Mouse (Mus musculus): ENCODE measurements around the gene Acot11. TPM values are rescaled to one million over a fixed set of nuclear protein-coding genes. Genes with fewer than 3 reads are reported as not detected.
"Not testable (repeated sequence)": the region's sequence is repeated elsewhere in the genome, so short reads cannot be mapped to it uniquely, and the experiment has no call there.

The Acot11 gene
- polyA plus RNA-seq, 1 experiment: 386 TPM

DNA sequence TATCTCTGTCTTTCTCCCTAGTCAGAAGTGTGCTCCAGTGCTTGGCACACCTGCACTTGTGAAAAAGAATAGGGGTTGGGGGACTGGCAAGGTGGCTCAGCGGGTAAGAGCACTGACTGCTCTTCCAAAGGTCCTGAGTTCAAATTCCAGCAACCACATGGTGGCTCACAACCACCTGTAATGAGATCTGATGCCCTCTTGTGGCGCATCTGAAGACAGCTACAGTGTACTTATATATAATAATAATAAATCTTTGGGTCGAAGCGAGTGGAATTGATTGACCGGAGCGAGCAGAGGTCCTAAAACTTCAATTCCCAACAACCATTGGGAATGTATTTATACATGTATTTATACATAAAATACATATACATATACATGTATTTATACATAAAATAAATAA lies 29.0 kb downstream of the Acot11 start:
- H3K4me3 ChIP-seq (ENCODE audit: insufficient read depth, low read depth, low read length); H3K27ac ChIP-seq (replicated peaks; ENCODE audit: low read depth, low read length); H3K4me1 ChIP-seq (ENCODE audit: control insufficient read depth, insufficient read depth, insufficient read length, low read length): not testable (repeated sequence)

DNA sequence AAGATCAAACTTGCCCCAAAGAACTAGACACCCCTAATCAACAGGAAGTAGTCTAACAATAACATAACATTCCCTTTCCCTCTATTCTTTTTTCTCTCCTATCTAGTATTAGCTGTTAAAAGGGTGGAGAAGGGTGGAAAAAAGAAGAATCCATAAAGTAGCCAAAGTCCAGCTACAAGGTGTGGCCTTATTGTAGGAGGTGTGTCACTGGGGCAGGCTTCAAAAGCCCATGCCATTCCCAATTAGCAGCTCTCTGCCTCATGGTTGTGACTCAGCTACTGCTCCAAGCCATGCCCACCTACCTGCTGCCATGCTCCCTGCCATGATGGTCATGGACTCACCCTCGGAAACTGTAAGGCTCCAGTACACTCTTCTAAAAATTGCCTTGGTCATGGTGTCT lies 32.2 kb downstream of the Acot11 start:
- H3K4me1 ChIP-seq (ENCODE audit: control insufficient read depth, insufficient read depth, insufficient read length, low read length): no peaks in the 10 kb centered on the region; the same call in 1 of the 2 replicates
- no peak overlapping the region for H3K4me3 ChIP-seq (ENCODE audit: insufficient read depth, low read depth, low read length)
- no peak overlapping the region for H3K27ac ChIP-seq (replicated peaks; ENCODE audit: low read depth, low read length)

DNA sequence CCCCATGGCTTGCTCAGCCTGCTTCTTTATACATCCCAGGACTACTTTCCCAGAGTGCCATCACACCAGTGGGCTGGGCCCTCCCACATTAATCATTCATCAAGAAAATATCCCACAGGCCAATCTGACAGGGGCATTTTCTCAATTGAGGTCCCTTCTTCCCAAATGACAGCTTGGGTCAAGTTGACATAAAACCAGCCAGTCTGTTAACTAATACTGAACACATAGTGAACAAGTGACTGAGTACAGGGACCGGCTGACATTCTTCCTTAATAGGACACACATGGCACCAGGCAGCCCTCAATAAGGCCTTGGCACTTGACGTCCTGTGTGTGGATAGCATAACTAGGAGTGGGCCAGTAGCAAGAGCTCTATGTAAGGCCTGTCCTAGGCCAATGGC lies 35.5 kb downstream of the Acot11 start:
- peaks cover 3% of the 10 kb centered on the region for H3K4me1 ChIP-seq (ENCODE audit: control insufficient read depth, insufficient read depth, insufficient read length, low read length)

DNA sequence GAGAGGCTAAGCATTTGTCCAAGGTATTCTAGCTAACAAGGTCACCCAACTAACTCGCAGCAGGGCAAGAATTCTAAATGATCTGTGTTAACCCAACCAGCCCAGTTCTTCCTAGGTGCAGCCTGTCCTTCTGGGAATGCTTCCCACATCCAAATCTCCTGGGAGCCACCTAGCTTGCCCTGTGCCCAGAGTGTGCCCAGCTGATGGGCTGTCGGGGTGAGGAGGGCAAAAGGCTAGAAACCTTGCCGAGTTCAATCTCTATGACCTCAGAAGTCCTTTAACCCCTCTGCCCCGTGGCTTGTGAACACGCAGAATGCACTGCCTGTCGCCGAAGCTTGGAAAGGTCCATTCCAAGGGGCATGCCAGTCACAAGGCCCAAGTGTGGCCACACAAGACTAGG lies 40.6 kb downstream of the Acot11 start:
- no peak overlapping the region for H3K4me3 ChIP-seq (ENCODE audit: insufficient read depth, low read depth, low read length)
- peaks cover 7% of the 10 kb centered on the region for H3K4me1 ChIP-seq (ENCODE audit: control insufficient read depth, insufficient read depth, insufficient read length, low read length)
- peak overlapping the region; percentile 90 for H3K27ac ChIP-seq (replicated peaks; ENCODE audit: low read depth, low read length)

More for the DNA sequence above, 35.5 kb downstream of the Acot11 start:
- Histone ChIP-seq H3K4me3 (ENCODE audit: insufficient read depth, low read depth, low read length) (no peak overlapping the region), H3K27ac (replicated peaks; ENCODE audit: low read depth, low read length) (no peak overlapping the region)

DNA sequence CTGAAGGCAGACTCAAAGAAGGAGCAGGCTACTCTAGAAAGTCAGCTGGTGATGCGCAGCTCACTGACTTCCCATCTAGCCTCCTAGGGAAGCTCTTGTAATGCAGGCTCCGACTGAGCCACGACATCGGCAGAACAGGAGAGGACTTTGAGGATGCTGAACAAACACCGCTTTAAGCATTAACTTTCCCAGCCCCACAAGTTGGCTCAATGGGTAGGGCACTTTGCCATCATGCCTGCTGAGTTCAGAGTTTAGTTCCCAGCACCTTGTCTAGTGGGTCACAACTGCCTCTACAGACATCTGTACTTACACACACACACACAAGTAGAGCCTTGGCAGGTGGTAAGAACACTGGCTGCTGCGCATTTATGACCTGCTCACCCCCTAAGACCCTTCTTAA lies 53.1 kb downstream of the Acot11 start:
- Histone ChIP-seq H3K4me1 (ENCODE audit: control insufficient read depth, insufficient read depth, insufficient read length, low read length) (no peaks in the 10 kb centered on the region), H3K4me3 (ENCODE audit: insufficient read depth, low read depth, low read length) (no peak overlapping the region), H3K27ac (replicated peaks; ENCODE audit: low read depth, low read length) (no peak overlapping the region)

DNA sequence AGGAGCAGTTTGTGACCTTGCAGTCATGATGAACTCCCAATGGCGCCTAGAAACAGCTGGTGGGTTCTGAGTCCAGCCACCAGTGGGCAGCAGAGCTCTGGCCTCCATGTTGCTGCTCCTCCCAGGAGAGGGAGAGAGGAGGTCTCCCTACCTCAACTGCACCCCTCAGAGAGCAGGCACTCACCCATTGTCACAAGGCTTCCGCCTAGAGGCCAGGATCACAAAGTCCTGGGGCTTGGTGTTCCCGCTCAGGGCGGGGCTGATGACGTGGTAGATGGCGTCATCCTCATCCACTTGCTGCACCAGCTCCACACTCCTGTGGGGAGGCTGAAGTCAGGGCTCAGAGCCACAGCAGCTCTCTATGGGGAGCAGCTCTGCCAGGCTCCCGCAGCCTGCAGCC lies 55.1 kb downstream of the Acot11 start:
- Histone ChIP-seq H3K27ac (replicated peaks; ENCODE audit: low read depth, low read length) (no peak overlapping the region), H3K4me1 (ENCODE audit: control insufficient read depth, insufficient read depth, insufficient read length, low read length) (no peaks in the 10 kb centered on the region), H3K4me3 (ENCODE audit: insufficient read depth, low read depth, low read length) (no peak overlapping the region)

DNA sequence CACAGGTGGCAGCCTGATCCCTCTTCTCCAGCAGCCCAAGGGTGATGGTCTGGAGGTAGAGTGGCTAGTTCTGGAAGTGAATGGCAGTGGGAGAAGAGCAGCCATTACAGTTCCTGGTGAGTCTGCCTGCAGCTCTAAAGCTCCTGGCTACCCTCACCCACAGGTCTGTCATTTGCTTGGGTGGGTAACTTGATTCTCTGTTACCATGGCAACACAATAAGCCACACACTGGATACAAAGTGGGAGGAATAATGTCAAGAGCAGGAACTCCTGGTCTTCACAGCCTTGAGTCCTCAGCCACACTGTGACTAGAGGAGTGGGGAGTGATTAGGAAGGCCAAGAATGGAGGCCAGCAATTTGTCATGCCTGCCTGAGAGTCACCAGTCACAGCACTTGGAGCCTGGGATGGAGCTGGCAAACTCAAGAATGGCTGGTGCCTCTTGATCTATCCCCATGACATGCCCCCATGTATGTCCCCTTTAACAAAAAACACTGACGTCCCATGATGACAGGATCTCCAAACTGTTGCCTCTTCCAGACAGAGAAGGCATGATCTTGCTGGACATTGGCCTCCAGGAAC lies 57.7 kb downstream of the Acot11 start:
- Histone ChIP-seq H3K27ac (replicated peaks; ENCODE audit: low read depth, low read length) (no peak overlapping the region), H3K4me3 (ENCODE audit: insufficient read depth, low read depth, low read length) (no peak overlapping the region), H3K4me1 (ENCODE audit: control insufficient read depth, insufficient read depth, insufficient read length, low read length) (no peaks in the 10 kb centered on the region)

DNA sequence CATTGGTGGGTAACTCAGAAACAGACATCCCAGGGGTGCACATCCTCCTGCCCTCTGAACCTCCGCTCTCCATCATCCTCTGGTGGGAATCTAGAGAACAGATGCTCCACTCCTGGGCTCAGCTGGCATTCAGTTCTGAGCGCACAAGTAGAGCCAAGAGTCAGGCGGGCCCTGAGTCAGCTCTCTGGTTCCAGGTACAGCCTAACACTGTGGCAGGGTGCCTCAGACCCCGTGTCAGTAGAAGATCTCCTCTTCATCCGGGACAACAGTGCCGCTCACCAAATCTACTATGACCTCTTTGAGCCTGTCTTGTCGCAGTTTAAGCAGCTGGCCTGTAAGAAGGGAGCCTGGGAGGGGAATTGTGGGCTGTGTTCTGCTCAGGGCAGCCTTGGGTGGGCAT lies 58.9 kb downstream of the Acot11 start:
- H3K4me3 ChIP-seq (ENCODE audit: insufficient read depth, low read depth, low read length): no peak overlapping the region
- no peak overlapping the region for H3K27ac ChIP-seq (replicated peaks; ENCODE audit: low read depth, low read length)
- no peaks in the 10 kb centered on the region for H3K4me1 ChIP-seq (ENCODE audit: control insufficient read depth, insufficient read depth, insufficient read length, low read length)

DNA sequence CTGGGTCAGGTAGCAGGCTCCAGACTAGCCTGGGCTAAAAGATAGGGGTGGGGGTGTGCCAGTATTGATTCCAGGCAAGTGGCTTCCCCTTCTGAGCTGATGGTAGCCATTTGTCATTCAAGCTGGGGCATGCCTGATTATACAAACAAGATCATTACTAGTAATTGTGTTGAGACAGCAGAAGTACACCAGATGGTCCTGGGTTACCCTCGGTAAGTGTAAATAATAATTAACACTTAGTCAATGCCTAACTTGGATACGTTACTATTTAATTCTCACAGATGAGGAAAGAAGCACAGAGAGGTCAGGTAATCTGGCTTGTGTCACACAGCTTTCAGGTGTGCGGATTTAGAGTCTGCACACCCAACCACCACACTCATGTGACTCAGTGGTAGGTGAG lies 66.9 kb downstream of the Acot11 start:
- no peaks in the 10 kb centered on the region for H3K4me1 ChIP-seq (ENCODE audit: control insufficient read depth, insufficient read depth, insufficient read length, low read length)

DNA sequence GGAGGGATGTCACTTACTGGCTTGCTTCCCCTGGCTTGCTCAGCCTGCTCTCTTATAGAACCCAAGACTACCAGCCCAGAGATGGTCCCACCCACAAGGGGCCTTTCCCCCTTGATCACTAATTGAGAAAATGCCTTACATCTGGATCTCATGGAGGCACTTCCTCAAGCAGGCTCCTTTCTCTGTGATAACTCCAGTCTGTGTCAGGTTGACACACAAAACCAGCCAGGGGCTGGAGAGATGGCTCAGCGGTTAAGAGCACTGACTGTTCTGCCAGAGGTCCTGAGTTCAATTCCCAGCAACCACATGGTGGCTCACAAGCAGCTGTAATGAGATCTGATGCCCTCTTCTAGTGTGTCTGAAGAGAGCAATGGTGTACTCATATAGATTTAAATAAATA lies 67.9 kb downstream of the Acot11 start:
- H3K4me3 ChIP-seq (ENCODE audit: insufficient read depth, low read depth, low read length); H3K27ac ChIP-seq (replicated peaks; ENCODE audit: low read depth, low read length); H3K4me1 ChIP-seq (ENCODE audit: control insufficient read depth, insufficient read depth, insufficient read length, low read length): not testable (repeated sequence)

More for the DNA sequence above, 66.9 kb downstream of the Acot11 start:
- Histone ChIP-seq H3K4me3 (ENCODE audit: insufficient read depth, low read depth, low read length) (no peak overlapping the region), H3K27ac (replicated peaks; ENCODE audit: low read depth, low read length) (no peak overlapping the region)

DNA sequence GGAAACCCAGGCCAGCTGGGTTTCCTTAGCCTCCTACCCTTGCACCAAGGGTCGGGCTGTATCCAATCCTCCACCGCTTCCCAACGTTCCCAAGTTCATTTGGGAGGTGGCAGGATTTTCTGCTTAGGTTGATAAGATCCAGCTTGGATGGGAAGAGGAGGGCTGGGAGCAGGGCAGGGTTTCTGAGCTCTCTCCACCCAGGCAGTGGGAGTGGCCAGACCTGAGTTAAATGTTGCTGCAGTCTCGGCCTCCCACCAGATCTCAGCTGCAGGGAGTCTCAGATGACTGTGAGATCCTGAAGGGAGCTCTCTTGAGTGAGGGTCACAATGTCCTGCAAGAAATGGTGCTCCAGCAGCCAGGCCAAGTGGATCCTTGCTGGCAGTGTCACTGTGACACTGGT lies 71.2 kb downstream of the Acot11 start, which contains the start of gene Fam151a:
TSS of gene Fam151a (plus strand) at position 254 of the 400 bp plus-strand sequence.
- H3K4me1 ChIP-seq (ENCODE audit: control insufficient read depth, insufficient read depth, insufficient read length, low read length): no peaks in the 10 kb centered on the region
- H3K27ac ChIP-seq (replicated peaks; ENCODE audit: low read depth, low read length): no peak within 1 kb of the TSS

DNA sequence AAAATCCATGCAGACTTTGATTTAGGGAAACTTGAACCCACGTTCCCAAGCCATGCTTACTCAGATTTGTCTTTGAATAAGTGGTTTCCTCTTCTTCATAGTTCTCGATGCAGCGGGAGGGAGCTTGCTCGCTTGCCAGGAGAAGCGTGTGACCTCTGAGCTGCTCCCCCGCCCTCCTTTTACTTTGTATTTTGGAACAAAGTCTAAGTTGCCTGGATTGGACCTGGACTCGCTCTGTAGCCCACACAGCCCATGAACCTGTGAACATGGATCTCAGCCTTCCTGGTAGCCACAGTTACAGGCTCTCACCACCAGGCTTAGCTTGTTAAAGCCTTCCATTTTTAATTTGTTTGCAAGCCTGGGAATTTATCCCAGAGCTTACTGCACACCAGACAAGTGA lies 74.0 kb downstream of the Acot11 start, which contains the start of gene Mroh7:
TSS of gene Mroh7 (minus strand) at position 112 of the 400 bp plus-strand sequence.
- H3K4me3 ChIP-seq (ENCODE audit: insufficient read depth, low read depth, low read length): no peak within 1 kb of the TSS
- H3K27ac ChIP-seq (replicated peaks; ENCODE audit: low read depth, low read length): no peak within 1 kb of the TSS
- H3K4me1 ChIP-seq (ENCODE audit: control insufficient read depth, insufficient read depth, insufficient read length, low read length): no peaks in the 10 kb centered on the region

More for the DNA sequence above, 71.2 kb downstream of the Acot11 start, which contains the start of gene Fam151a:
- H3K4me3 ChIP-seq (ENCODE audit: insufficient read depth, low read depth, low read length): no peak within 1 kb of the TSS

DNA sequence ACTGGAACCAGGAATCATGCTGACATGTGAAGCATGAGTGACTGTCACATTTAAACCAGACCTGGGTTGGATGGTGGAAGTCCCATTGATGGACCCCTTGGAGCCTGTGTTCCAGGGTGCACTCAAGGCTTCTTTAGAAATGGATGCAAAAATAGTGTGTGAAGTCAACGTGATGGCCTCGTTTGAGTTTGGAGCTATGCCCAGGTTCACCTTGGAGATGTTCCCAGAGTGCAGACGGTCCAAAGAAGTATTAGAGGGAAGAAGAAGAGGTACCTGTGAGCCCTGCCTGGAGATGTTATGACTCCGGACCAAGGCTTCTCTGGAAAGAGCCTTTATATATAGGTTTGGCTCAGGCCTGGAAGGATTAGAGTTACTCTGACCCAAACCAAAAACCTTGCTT lies 84.2 kb downstream of the Acot11 start:
- Histone ChIP-seq H3K4me3 (ENCODE audit: insufficient read depth, low read depth, low read length) (no peak overlapping the region), H3K27ac (replicated peaks; ENCODE audit: low read depth, low read length) (no peak overlapping the region), H3K4me1 (ENCODE audit: control insufficient read depth, insufficient read depth, insufficient read length, low read length) (peaks cover 2% of the 10 kb centered on the region; the same call in 1 of the 2 replicates)

DNA sequence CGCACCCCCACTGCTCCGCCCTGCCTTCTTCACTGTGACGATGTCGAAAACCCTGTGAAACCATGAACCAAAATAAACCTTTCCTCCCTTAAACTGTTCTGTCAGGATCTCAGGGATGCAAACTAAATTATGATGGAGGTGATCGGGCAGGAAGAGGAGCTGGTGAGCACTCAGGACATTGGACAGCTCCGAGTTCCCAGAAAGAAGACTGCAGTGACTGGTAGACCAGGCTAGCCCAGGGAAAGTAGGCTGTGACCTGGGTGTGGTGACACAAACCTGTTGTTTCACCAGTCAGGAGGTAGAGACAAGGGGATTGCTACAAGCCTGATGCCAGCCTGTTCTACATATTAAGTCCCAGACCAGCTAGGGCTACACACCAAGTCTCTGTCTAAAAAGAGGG lies 91.2 kb downstream of the Acot11 start:
- Histone ChIP-seq H3K27ac (replicated peaks; ENCODE audit: low read depth, low read length) (no peak overlapping the region), H3K4me3 (ENCODE audit: insufficient read depth, low read depth, low read length) (no peak overlapping the region), H3K4me1 (ENCODE audit: control insufficient read depth, insufficient read depth, insufficient read length, low read length) (no peaks in the 10 kb centered on the region)

DNA sequence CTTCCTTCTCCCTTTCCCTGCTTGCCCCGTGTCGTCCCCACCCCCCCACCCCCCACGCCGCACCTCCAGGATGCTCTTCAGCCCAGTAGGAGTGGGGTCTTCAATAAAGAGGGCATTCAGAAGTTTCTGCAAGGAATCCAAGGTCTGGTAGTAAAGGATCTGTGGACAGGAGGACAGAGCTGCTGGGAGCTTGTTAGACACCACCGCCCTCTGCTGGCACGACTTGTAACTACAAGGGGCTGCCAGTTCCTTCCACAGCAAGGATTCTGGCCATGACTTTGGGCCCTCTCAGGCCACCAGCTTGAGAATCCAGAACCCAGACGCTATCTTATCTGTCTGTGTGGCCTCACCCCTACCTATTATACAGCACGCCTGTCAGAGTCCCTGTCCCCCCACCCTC lies 96.4 kb downstream of the Acot11 start:
- no peaks in the 10 kb centered on the region for H3K4me1 ChIP-seq (ENCODE audit: control insufficient read depth, insufficient read depth, insufficient read length, low read length)
- H3K4me3 ChIP-seq (ENCODE audit: insufficient read depth, low read depth, low read length): no peak overlapping the region

DNA sequence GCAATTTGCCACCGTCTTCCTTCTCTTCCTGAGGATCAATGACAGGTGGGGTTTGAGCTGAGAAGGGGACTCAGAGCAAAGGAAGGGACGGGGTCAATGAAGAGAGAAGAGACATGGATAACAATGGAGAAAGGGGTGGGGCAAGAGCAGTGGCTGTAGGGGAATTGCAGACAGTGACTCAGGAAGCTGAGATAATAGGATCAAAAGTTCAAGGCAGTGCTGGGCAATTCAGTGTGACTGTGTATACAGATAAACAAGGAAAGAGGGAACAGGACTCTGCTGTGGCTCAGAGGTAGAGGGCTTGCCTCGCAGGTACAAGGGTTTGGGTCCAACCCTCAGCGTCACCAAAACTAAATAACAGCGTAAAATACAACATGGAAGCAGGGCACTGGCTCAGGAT lies 96.8 kb downstream of the Acot11 start:
- Histone ChIP-seq H3K4me1 (ENCODE audit: control insufficient read depth, insufficient read depth, insufficient read length, low read length) (no peaks in the 10 kb centered on the region), H3K27ac (replicated peaks; ENCODE audit: low read depth, low read length) (no peak overlapping the region), H3K4me3 (ENCODE audit: insufficient read depth, low read depth, low read length) (no peak overlapping the region)

More for the DNA sequence above, 96.4 kb downstream of the Acot11 start:
- no peak overlapping the region for H3K27ac ChIP-seq (replicated peaks; ENCODE audit: low read depth, low read length)

All from brown adipose tissue, adult 24 weeks (tissue).